Mouse (Mus musculus) cerebellum, postnatal 10 days (tissue): Measurements from ENCODE around the gene Ak4.

Experiments used
- DNase-seq, 2 experiments: peaks; one replicate each; pipeline ENCODE4 v3.0.0; 2021; ENCODE audit warnings: mixed read lengths in 2 of 2

Gene Ak4

DNA sequence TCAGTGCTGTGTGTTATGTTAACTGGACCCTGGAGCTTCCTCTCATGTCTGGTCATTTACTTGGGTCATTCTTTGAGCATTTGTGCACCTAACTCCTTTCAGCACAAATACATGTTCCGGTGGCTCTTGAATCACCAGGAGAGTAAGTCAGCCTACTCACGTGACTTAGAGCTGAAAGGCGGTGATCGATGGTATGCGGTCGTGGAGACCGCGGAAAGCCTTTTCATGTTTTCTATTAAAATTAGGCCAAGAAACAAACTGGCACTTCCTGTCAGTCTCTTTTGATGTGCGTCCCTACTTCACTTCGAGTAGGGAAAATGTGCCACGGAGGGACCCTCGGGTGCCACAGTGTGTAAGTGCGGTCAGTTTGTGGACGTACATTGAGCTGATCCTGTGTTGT lies 96.8 kb downstream of the Ak4 start:
- no peak for DNase-seq
